Mouse (Mus musculus) cerebellum, adult 18-20 months (tissue): ENCODE data around the gene Otulinl.

Source experiments
- DNase-seq, 2 experiments: peaks; one replicate each; pipeline ENCODE4 v3.0.0; 2021

Otulinl gene

DNA sequence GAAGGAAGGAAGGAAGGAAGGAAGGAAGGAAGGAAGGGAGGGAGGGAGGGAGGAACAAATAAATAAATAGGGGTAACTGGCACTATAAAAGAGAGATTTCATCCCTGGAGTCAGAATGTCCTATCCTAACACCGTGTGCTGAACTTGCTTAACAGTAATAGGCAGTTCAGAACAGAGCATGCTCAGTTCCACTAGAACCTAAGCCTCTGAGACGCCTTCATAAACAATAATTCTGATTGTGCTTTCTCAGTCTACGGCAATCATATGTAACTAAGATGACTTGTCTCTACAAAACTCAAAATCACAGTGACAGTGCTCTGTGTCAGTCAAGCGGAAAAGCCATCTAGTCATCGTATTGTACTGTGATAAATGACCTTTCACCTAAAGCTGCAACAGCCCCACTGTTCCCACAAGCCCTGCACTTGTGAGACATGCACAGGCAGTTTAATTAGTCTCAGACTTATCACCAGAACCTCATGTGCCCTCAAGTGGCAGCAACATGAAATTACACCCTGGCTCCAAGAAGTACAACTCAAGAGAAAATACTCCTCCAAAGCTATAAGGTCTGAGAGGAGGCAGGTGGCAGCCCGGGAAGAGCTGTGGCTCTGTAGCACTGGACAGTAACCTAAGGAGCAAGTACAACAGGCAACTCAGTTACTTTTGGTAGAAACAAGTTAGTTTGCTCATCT, 68.7 kb downstream of the Otulinl start:
- peak; percentile 79 to 80 for DNase-seq

DNA sequence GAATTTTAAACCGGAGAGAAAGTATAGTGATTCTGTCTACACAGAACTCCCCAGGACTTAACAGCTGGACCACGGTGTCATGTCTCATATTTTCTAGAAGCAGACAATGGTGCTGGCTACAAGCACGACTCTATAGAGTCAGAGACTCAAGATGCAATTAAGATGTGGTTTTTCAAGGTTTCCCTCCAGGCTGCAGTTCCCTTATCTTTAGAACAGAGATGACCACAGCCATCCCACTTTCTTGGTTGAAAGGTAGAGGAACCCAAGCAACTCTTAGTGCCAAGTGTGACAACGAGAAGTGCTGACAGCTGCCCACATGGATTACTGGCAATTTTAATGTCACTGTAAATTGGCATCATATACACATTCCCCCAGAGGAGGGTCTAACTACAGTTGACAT, 71.8 kb downstream of the Otulinl start:
- no peak for DNase-seq

DNA sequence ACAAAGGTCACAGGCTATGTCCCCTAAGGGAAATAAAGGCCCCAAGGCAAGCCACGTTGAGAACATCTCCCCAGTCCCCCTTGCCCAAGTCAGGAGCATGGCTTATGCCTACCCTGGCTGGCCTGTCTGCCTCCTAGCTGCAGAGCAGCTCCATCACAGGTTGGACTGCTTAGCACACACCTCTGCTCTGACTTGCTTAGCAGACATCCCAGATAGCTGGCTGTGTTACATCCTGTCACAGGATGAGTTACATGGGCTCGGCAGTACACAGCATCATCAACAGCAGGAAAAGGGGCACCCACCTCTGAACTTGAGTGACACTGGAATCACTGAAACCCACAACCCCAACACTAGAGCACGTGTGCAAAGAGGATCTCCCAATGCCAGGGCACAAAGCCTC, 76.1 kb downstream of the Otulinl start:
- no peak for DNase-seq
